Mouse (Mus musculus) layer of hippocampus, postnatal 25 days (tissue): ENCODE results near the gene Gm8797. TPM values are rescaled to one million over a fixed set of nuclear protein-coding genes. Genes with fewer than 3 reads are reported as not detected.
"Not testable (repeated sequence)": the region's sequence is repeated elsewhere in the genome, so short reads cannot be mapped to it uniquely, and the experiment has no call there.

Experiments used
- DNase-seq, 2 experiments: peaks; one replicate each; pipeline ENCODE4 v3.0.0; 2022; ENCODE audit warnings: mixed read lengths in 2 of 2, low spot score in 1 of 2; ENCODE audit errors: extremely low spot score in 1 of 2
- total RNA-seq, 2 experiments: library from RNA; stranded (reverse); gene quantifications; 2 replicates each; pipeline ENCODE4 v1.2.3; 2021

The Gm8797 gene
- total RNA-seq = 10 to 100 TPM; 11.4 to 16.9 TPM

GRCm38 (mm10) chr3:5750506-5750905 is at the start of gene Gm8797:
Gene Gm8797 (plus strand): TSS chr3:5750806.
- not testable (repeated sequence) for DNase-seq

GRCm38 (mm10) chr3:5714481-5714880 is 36.1 kb upstream of the Gm8797 start:
- no peak for DNase-seq

DNA sequence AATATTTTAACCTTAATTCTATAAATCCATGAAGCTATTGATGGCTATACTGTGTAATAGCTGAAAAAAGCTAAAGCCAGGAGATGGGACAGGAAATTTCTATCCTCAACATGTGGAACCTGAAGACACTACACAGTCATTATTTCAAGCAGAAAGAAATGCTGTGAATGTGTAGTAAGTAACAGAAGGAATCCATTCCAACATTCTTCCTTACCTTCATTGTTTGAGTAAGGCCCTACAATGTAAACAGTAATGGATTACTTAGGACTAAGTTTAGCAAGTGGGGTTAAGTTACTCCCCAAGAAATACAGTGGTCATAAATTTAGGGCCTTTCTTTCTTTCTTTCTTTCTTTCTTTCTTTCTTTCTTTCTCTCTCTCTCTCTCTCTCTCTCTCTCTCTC is 17.7 kb upstream of the Gm8797 start:
- no peak for DNase-seq

GRCm38 (mm10) chr3:5754763-5755478 is 4.3 kb downstream of the Gm8797 start:
- DNase-seq = peak; percentile 31 to 44

GRCm38 (mm10) chr3:5766256-5766655 is 15.7 kb downstream of the Gm8797 start:
- DNase-seq = no peak

DNA sequence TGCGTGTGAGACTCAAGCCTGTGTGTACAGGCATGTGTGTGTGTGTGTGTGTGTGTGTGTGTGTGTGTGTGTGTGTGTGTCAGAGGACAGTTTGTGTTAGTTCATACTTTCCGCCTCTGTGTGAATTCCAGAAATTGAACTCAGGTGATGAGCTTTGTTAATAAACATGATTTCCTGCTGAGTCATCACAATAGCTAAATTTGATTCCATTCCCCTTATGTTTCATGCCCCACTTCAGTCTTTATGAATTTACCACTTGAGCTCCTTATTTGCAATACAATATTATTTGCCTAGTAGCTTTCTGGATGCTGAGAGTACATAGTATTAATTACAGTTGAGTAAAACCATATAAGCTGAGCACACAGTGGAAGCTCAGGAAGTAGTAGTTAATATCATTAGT is 26.3 kb downstream of the Gm8797 start:
- DNase-seq = no peak
